Mouse (Mus musculus): ENCODE results near the gene Pgam2.
A peak's percentile ranks its signal among the peaks of the same experiment; 100 is the strongest.

Pgam2 gene

GRCm38 (mm10) chr11:5766019-5766418 lies 37.5 kb downstream of the Pgam2 start:
- DNase-seq (ENCODE audit: low read depth), result no peak

GRCm38 (mm10) chr11:5762633-5762982 lies 40.9 kb downstream of the Pgam2 start:
- no peak for DNase-seq (ENCODE audit: low read depth)

GRCm38 (mm10) chr11:5761820-5762632 lies 41.5 kb downstream of the Pgam2 start, which contains the start of gene Urgcp:
Gene Urgcp (minus strand): TSS chr11:5762376.
- DNase-seq (ENCODE audit: low read depth), result peak; percentile 98

- no peak for DNase-seq (ENCODE audit: low read depth)
These were observed 49.8 kb downstream of the Pgam2 start for GRCm38 (mm10) chr11:5753755-5754154.
